Mouse (Mus musculus) liver, embryonic 11.5 days (tissue): ENCODE measurements around the gene Rest. TPM values are rescaled to one million over a fixed set of nuclear protein-coding genes. Genes with fewer than 3 reads are reported as not detected.

Experiments
- ATAC-seq: fragments of 200-750 bp; cut with Nextera tagmentation; replicated peaks from 2 replicates; pipeline ENCODE4 v1.8.0; 2017; ENCODE audit warnings: moderate number of reproducible peaks, mild to moderate bottlenecking, moderate TSS enrichment, moderate library complexity; ENCODE audit not compliant: low FRiP score
- DNase-seq: peaks from one replicate; pipeline ENCODE4 v3.0.0-alpha.2; 2017; ENCODE audit warnings: low spot score
- H3K27ac ChIP-seq: fragments of 300-500 bp; sonication (generic); 2 replicates; pipeline ENCODE4 v1.5.1; 2014; ENCODE audit warnings: mild to moderate bottlenecking, low read depth, low read length, control low read depth
- H3K27me3 ChIP-seq: fragments of 300-500 bp; sonication (generic); replicated peaks from 2 replicates; pipeline ENCODE4 v1.6.1; 2014; ENCODE audit warnings: low read length, mixed read lengths; ENCODE audit not compliant: control insufficient read depth, insufficient read depth
- H3K36me3 ChIP-seq: fragments of 300-500 bp; sonication (generic); 2 replicates; pipeline ENCODE4 v1.6.1; 2014; ENCODE audit warnings: mild to moderate bottlenecking, low read length, moderate library complexity, mixed read lengths; ENCODE audit not compliant: control insufficient read depth, insufficient read depth
- H3K4me1 ChIP-seq: fragments of 300-500 bp; sonication (generic); replicated peaks from 2 replicates; pipeline ENCODE4 v1.6.1; 2014; ENCODE audit warnings: low read length, mixed read lengths; ENCODE audit not compliant: control insufficient read depth, insufficient read depth
- H3K4me2 ChIP-seq: fragments of 300-500 bp; sonication (generic); 2 replicates; pipeline ENCODE4 v1.6.1; 2014; ENCODE audit warnings: mild to moderate bottlenecking, control low read depth, moderate library complexity
- H3K4me3 ChIP-seq: fragments of 300-500 bp; sonication (generic); 2 replicates; pipeline ENCODE4 v1.5.1; 2014; ENCODE audit warnings: low read depth, low read length, control low read depth
- H3K9ac ChIP-seq: fragments of 300-500 bp; sonication (generic); 2 replicates; pipeline ENCODE4 v1.6.1; 2014; ENCODE audit warnings: low read depth, low read length, control low read depth
- H3K9me3 ChIP-seq: fragments of 300-500 bp; sonication (generic); 2 replicates; pipeline ENCODE4 v1.6.1; 2016; ENCODE audit warnings: low read length, inconsistent platforms, mixed read lengths; ENCODE audit not compliant: control insufficient read depth
- whole genome bisulfite sequencing: fragments of 180-500 bp; shearing (Covaris S2); extraction: QIAGEN DNeasy Blood & Tissue Kit; methylation state at CpG from one replicate; pipeline ENCODE4 v1.1.7; 2014; 5-methylcytosine and 5-hydroxymethylcytosine counted together
- polyA plus RNA-seq: library from polyadenylated mRNA; unstranded; fragments of >200 nt; fragmentation: Nextera tagmentation; extraction: Ambion mirVana; gene quantifications from 2 replicates; pipeline ENCODE4 v1.2.1, GENCODE M21; 2014

Gene Rest
- polyA plus RNA-seq, 1 experiment from 2014 or later: 22.7 TPM

GRCm38 (mm10) chr5:77267441-77267840 lies 2.1 kb downstream of the Rest start:
- Histone ChIP-seq H3K9me3 (no peaks in the 10 kb centered on the region), H3K27ac (no peak overlapping the region), H3K27me3 (no peaks in the 10 kb centered on the region), H3K4me2 (peak overlapping the region; percentile 78), H3K4me3 (peak overlapping the region; percentile 89), H3K4me1 (peaks cover 3% of the 10 kb centered on the region; the same call in 1 of the 2 replicates), H3K36me3 (peaks cover 34% of the 10 kb centered on the region), H3K9ac (peak overlapping the region; percentile 90; the same call in 1 of the 2 replicates)
- ATAC-seq: no peak
- DNase-seq: no peak
- 65% methylated on average over 4 of the region's 4 CpGs for WGBS

GRCm38 (mm10) chr5:77267957-77268624 lies 2.8 kb downstream of the Rest start:
- Histone ChIP-seq H3K4me2 (peak overlapping the region; percentile 7; the same call in 1 of the 2 replicates), H3K4me3 (no peak overlapping the region), H3K27ac (no peak overlapping the region), H3K4me1 (peaks cover 6% of the 10 kb centered on the region), H3K9me3 (no peaks in the 10 kb centered on the region), H3K27me3 (no peaks in the 10 kb centered on the region), H3K36me3 (peaks cover 39% of the 10 kb centered on the region), H3K9ac (no peak overlapping the region)
- WGBS: 93% methylated on average over 30 of the region's 30 CpGs
- DNase-seq: no peak
- ATAC-seq: no peak

- 77% methylated on average over 8 of the region's 8 CpGs for WGBS
- no peaks in the 10 kb centered on the region for H3K9me3 ChIP-seq
- peaks cover 8% of the 10 kb centered on the region for H3K4me1 ChIP-seq
- no peak overlapping the region for H3K4me3 ChIP-seq
- H3K4me2 ChIP-seq: no peak overlapping the region
- no peak overlapping the region for H3K27ac ChIP-seq
- H3K9ac ChIP-seq: no peak overlapping the region
- ATAC-seq: no peak
- peaks cover 47% of the 10 kb centered on the region for H3K36me3 ChIP-seq
- no peak for DNase-seq
- no peaks in the 10 kb centered on the region for H3K27me3 ChIP-seq
These were observed 4.1 kb downstream of the Rest start for GRCm38 (mm10) chr5:77269399-77269798.

GRCm38 (mm10) chr5:77273151-77273550 lies 7.9 kb downstream of the Rest start:
- 71% methylated on average over 7 of the region's 7 CpGs for whole genome bisulfite sequencing
- ATAC-seq (no peak), DNase-seq (no peak)
- Histone ChIP-seq H3K9ac (no peak overlapping the region), H3K27me3 (no peaks in the 10 kb centered on the region), H3K36me3 (peaks cover 58% of the 10 kb centered on the region), H3K4me1 (peaks cover 10% of the 10 kb centered on the region), H3K4me2 (no peak overlapping the region), H3K9me3 (no peaks in the 10 kb centered on the region), H3K4me3 (no peak overlapping the region), H3K27ac (no peak overlapping the region)

- no peaks in the 10 kb centered on the region for H3K27me3 ChIP-seq
- no peak for ATAC-seq
- no peak overlapping the region for H3K9ac ChIP-seq
- H3K4me1 ChIP-seq: peaks cover 10% of the 10 kb centered on the region
- no peak overlapping the region for H3K4me2 ChIP-seq
- no peaks in the 10 kb centered on the region for H3K9me3 ChIP-seq
- 86% methylated on average over 5 of the region's 5 CpGs for WGBS
- peaks cover 45% of the 10 kb centered on the region for H3K36me3 ChIP-seq
- DNase-seq: no peak
- H3K27ac ChIP-seq: no peak overlapping the region
- no peak overlapping the region for H3K4me3 ChIP-seq
These were observed 10.7 kb downstream of the Rest start for GRCm38 (mm10) chr5:77275950-77276349.

- Histone ChIP-seq H3K27ac (no peak overlapping the region), H3K9me3 (no peaks in the 10 kb centered on the region), H3K4me3 (no peak overlapping the region), H3K9ac (no peak overlapping the region), H3K4me1 (peaks cover 10% of the 10 kb centered on the region), H3K27me3 (no peaks in the 10 kb centered on the region), H3K4me2 (no peak overlapping the region), H3K36me3 (peaks cover 51% of the 10 kb centered on the region)
- 85% methylated on average over 6 of the region's 6 CpGs for WGBS
- ATAC-seq (no peak), DNase-seq (no peak)
These were observed 11.9 kb downstream of the Rest start for GRCm38 (mm10) chr5:77277204-77277603.

- H3K4me2 ChIP-seq: no peak overlapping the region
- DNase-seq: no peak
- no peaks in the 10 kb centered on the region for H3K9me3 ChIP-seq
- ATAC-seq: no peak
- H3K27ac ChIP-seq: no peak overlapping the region
- no peak overlapping the region for H3K9ac ChIP-seq
- no peak overlapping the region for H3K4me3 ChIP-seq
- H3K27me3 ChIP-seq: no peaks in the 10 kb centered on the region
- 88% methylated on average over 20 of the region's 20 CpGs for whole genome bisulfite sequencing
- peaks cover 4% of the 10 kb centered on the region; the same call in 1 of the 2 replicates for H3K4me1 ChIP-seq
- H3K36me3 ChIP-seq: peaks cover 36% of the 10 kb centered on the region
These were observed 16.4 kb downstream of the Rest start for GRCm38 (mm10) chr5:77281518-77282174.

- no peak overlapping the region for H3K27ac ChIP-seq
These were observed 17.0 kb downstream of the Rest start for GRCm38 (mm10) chr5:77282242-77282641.

GRCm38 (mm10) chr5:77285685-77286084 lies 20.4 kb downstream of the Rest start:
- Histone ChIP-seq H3K36me3 (peaks cover 36% of the 10 kb centered on the region), H3K9me3 (no peaks in the 10 kb centered on the region), H3K4me1 (no peaks in the 10 kb centered on the region), H3K4me2 (no peak overlapping the region), H3K9ac (no peak overlapping the region), H3K27ac (no peak overlapping the region), H3K4me3 (no peak overlapping the region), H3K27me3 (no peaks in the 10 kb centered on the region)
- WGBS: 82% methylated on average over 7 of the region's 7 CpGs
- ATAC-seq: no peak
- DNase-seq: no peak

More at GRCm38 (mm10) chr5:77282242-77282641, 17.0 kb downstream of the Rest start:
- Histone ChIP-seq H3K36me3 (peaks cover 36% of the 10 kb centered on the region), H3K4me1 (peaks cover 2% of the 10 kb centered on the region; the same call in 1 of the 2 replicates), H3K4me3 (no peak overlapping the region), H3K9me3 (no peaks in the 10 kb centered on the region), H3K4me2 (no peak overlapping the region), H3K9ac (no peak overlapping the region), H3K27me3 (no peaks in the 10 kb centered on the region)
- ATAC-seq (no peak), DNase-seq (no peak)
- WGBS: 90% methylated on average over 9 of the region's 9 CpGs
